Mouse (Mus musculus) forebrain, embryonic 14.5 days (tissue): ENCODE data around the gene Pou5f2. TPM values are rescaled to one million over a fixed set of nuclear protein-coding genes. Genes with fewer than 3 reads are reported as not detected.

ENCODE experiments used
- ATAC-seq: fragments of 200-750 bp; cut with Nextera tagmentation; 2 replicates; pipeline ENCODE4 v1.8.0; 2017; ENCODE audit warnings: mild to moderate bottlenecking, moderate library complexity
- DNase-seq: peaks from one replicate; pipeline ENCODE4 v3.0.0-alpha.2; 2015; ENCODE audit warnings: low spot score
- H3K27ac ChIP-seq: fragments of 300-500 bp; sonication (generic); 2 replicates; pipeline ENCODE4 v1.5.1; 2014; ENCODE audit warnings: low read depth, mild to moderate bottlenecking, control low read depth, low read length, moderate library complexity
- H3K27me3 ChIP-seq: fragments of 300-500 bp; sonication (generic); replicated peaks from 2 replicates; pipeline ENCODE4 v1.6.1; 2014; ENCODE audit warnings: low read length, control low read depth, mixed read lengths; ENCODE audit not compliant: control insufficient read depth, insufficient read depth
- H3K36me3 ChIP-seq: fragments of 300-500 bp; sonication (generic); 2 replicates; pipeline ENCODE4 v1.6.1; 2014; ENCODE audit warnings: low read length, control low read depth; ENCODE audit not compliant: control insufficient read depth, insufficient read depth
- H3K4me1 ChIP-seq: fragments of 300-500 bp; sonication (generic); 2 replicates; pipeline ENCODE4 v1.6.1; 2014; ENCODE audit warnings: antibody characterized with exemption, low read length, control low read depth; ENCODE audit not compliant: control insufficient read depth, insufficient read depth
- H3K4me2 ChIP-seq: fragments of 300-500 bp; sonication (generic); 2 replicates; pipeline ENCODE4 v1.6.1; 2014; ENCODE audit warnings: mild to moderate bottlenecking, control low read depth, low read length
- H3K4me3 ChIP-seq: fragments of 300-500 bp; sonication (generic); 2 replicates; pipeline ENCODE4 v1.5.1; 2014; ENCODE audit warnings: low read depth, low read length, control low read depth
- H3K9ac ChIP-seq: fragments of 300-500 bp; sonication (generic); 2 replicates; pipeline ENCODE4 v1.6.1; 2014; ENCODE audit warnings: mild to moderate bottlenecking, low read length, control low read depth, moderate library complexity
- H3K9me3 ChIP-seq: fragments of 300-500 bp; sonication (generic); replicated peaks from 2 replicates; pipeline ENCODE4 v1.6.1; 2016; ENCODE audit warnings: low read length, control low read depth, mixed read lengths; ENCODE audit not compliant: control insufficient read depth
- WGBS: fragments of 180-500 bp; shearing (Covaris S2); extraction: QIAGEN DNeasy Blood & Tissue Kit; methylation state at CpG from one replicate; pipeline ENCODE4 v1.1.7; 2014; 5-methylcytosine and 5-hydroxymethylcytosine counted together
- polyA plus RNA-seq: library from polyadenylated mRNA; unstranded; fragments of >200 nt; fragmentation: Nextera tagmentation; extraction: Ambion mirVana; gene quantifications from 2 replicates; pipeline ENCODE4 v1.2.1, GENCODE M21; 2014

The Pou5f2 gene
- polyA plus RNA-seq, result 0.28 and 0.36 TPM in 2 replicates

DNA sequence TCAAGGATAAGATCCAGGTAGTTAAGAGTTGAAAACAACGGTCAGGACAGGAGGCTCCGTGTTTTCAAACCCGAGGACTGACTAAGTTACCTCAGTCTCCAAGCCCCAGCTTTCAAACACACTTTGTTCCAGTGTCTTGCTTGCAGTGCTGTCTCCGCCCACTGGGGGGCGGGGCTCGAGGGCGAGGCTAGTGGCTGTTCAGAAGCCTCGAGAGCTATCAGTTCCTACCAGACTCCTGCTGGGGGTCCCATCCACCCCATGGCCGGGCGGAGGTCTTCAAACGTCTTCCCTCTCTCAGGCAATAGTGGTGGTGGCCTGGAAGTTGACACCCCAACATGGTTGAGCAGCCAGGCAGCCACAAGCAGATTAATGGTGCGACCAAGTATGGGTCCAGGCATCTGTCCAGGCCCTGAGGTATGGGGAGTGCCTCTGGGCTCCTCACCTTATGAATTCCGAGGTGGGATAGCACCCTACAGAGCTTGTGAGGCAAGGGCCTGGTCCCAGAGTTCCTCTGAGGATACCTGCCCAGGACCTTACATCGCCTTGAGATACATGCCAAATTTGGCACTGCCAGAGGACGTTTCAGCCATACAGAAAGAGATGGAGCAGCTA, at the start of gene Pou5f2:
Gene Pou5f2 (plus strand): TSS at position 220 of the 612 bp plus-strand sequence.
- Histone ChIP-seq H3K4me1 (no peaks in the 10 kb centered on the region), H3K9me3 (no peaks in the 10 kb centered on the region), H3K36me3 (no peaks in the 10 kb centered on the region), H3K4me2 (no peak within 1 kb of the TSS), H3K27me3 (no peaks in the 10 kb centered on the region), H3K4me3 (no peak within 1 kb of the TSS), H3K27ac (no peak within 1 kb of the TSS), H3K9ac (no peak within 1 kb of the TSS)
- DNase-seq (no peak), ATAC-seq (0 out of 2 replicates have a peak, but pooled peaks have one; percentile 29)
- 58% methylated on average over 15 of the region's 15 CpGs for WGBS

DNA sequence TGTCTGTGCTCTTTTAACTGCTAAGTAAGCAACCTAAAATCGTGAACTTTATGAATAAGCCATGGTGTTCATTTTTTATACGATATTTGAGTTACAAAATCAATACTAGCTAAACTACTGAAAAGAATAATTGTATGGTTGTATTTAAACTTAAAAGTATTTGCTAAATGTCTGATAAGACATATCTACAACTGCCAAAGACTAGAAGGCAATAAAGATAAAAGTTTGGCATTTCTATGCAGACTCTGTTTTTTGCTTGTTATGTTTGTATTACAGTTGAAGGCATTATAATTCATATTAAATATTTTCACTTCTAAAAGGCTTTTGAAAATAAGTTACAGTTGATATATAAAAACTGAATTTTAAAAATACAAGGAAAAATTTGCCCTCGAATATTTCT, 48.5 kb upstream of the Pou5f2 start:
- no peak overlapping the region for H3K4me2 ChIP-seq
- no peaks in the 10 kb centered on the region for H3K9me3 ChIP-seq
- WGBS, result 86% methylated on average over 3 of the region's 3 CpGs
- no peak for ATAC-seq
- no peaks in the 10 kb centered on the region for H3K36me3 ChIP-seq
- no peak overlapping the region for H3K4me3 ChIP-seq
- no peak overlapping the region for H3K9ac ChIP-seq
- H3K27me3 ChIP-seq, result no peaks in the 10 kb centered on the region
- H3K4me1 ChIP-seq, result no peaks in the 10 kb centered on the region
- DNase-seq, result no peak
- no peak overlapping the region for H3K27ac ChIP-seq

DNA sequence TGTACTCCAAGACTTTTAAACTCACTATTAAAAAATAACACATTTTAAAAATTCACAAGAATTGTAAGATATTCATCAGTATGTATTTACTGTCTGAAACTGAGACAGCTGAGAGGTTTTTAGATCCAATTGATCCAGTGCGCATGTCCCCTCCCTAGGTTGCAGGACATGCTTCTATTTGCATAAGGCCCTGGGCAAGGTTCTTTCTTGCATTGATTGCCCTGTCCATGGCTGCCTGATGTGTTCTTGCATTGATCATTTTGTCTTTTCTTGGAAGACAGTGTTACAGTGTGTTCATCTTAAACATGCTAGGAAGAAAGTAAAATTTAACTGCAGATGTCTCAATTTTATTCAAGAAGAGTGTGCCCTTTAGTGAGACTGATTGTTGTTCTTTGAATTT, 47.6 kb upstream of the Pou5f2 start:
- WGBS, result 69% methylated on average over 1 of the region's 1 CpGs

DNA sequence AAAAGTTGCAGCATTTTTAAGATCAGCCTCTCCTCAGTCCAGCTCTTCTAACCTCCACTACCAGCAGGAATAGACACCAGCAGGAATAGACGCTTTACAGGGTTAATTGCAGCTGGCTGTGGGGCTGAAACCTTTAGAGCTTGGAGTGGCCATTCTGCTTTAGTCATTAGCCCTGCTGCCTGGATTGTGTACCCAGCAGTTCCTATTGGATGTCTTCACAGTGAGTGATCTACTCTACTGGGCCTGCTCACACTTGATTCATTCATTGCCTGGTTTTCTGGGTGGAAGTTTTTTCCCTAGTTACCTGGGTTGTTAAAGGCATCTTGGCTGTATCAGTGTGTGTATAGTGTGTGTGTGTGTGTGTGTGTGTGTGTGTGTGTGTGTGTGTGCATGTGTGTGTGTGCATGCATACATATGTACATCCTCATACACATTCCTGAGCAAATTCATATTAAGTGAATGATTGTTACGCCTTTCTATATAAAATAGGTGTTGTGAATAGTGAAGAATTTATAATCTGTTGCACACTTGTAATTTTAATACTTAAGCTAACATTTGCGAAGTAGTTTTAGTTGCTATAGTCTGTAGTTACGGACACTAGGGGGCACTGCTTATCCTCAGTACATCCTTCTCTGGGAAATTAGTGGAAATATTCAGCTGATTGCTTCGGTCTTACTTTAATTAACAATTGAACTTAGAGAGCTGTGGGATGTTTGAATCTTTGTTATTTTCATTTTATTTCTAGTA, 42.4 kb upstream of the Pou5f2 start:
- Histone ChIP-seq H3K4me2 (no peak overlapping the region), H3K9me3 (no peaks in the 10 kb centered on the region), H3K4me3 (no peak overlapping the region), H3K4me1 (no peaks in the 10 kb centered on the region), H3K9ac (no peak overlapping the region), H3K36me3 (no peaks in the 10 kb centered on the region), H3K27ac (peak overlapping the region; percentile 71; the same call in 1 of the 2 replicates), H3K27me3 (no peaks in the 10 kb centered on the region)
- DNase-seq, result peak; percentile 89
- WGBS, result 22% methylated on average over 5 of the region's 5 CpGs
- peak; percentile 86 for ATAC-seq

More for the DNA sequence above, 47.6 kb upstream of the Pou5f2 start:
- Histone ChIP-seq H3K36me3 (no peaks in the 10 kb centered on the region), H3K9ac (no peak overlapping the region), H3K27ac (no peak overlapping the region), H3K27me3 (no peaks in the 10 kb centered on the region), H3K9me3 (no peaks in the 10 kb centered on the region), H3K4me3 (no peak overlapping the region), H3K4me1 (no peaks in the 10 kb centered on the region), H3K4me2 (no peak overlapping the region)
- ATAC-seq, result no peak
- no peak for DNase-seq

DNA sequence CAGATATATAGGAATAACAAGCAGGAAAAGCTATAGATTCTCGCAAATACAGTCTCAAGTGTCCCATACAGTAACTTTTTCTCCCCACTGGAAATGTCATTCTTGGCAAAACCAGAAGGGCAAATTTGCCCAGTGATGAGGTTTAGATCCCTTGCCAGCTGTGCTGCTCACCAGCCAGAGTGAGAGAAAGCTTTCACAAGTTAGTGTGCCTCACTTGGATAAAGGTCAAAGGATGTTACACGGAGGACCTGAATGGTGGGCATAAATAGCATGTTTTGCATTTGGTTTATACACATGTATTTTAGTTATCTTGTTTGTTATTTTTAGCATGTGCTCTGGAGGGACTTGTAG, 41.9 kb upstream of the Pou5f2 start:
- no peak overlapping the region; the same call in 1 of the 2 replicates for H3K27ac ChIP-seq
- no peaks in the 10 kb centered on the region for H3K9me3 ChIP-seq
- no peak overlapping the region for H3K9ac ChIP-seq
- H3K36me3 ChIP-seq, result no peaks in the 10 kb centered on the region
- ATAC-seq (peak; percentile 49), DNase-seq (peak; percentile 59)
- no peak overlapping the region for H3K4me2 ChIP-seq
- H3K4me1 ChIP-seq, result no peaks in the 10 kb centered on the region
- H3K4me3 ChIP-seq, result no peak overlapping the region
- H3K27me3 ChIP-seq, result no peaks in the 10 kb centered on the region
- WGBS, result 45% methylated on average over 2 of the region's 2 CpGs

DNA sequence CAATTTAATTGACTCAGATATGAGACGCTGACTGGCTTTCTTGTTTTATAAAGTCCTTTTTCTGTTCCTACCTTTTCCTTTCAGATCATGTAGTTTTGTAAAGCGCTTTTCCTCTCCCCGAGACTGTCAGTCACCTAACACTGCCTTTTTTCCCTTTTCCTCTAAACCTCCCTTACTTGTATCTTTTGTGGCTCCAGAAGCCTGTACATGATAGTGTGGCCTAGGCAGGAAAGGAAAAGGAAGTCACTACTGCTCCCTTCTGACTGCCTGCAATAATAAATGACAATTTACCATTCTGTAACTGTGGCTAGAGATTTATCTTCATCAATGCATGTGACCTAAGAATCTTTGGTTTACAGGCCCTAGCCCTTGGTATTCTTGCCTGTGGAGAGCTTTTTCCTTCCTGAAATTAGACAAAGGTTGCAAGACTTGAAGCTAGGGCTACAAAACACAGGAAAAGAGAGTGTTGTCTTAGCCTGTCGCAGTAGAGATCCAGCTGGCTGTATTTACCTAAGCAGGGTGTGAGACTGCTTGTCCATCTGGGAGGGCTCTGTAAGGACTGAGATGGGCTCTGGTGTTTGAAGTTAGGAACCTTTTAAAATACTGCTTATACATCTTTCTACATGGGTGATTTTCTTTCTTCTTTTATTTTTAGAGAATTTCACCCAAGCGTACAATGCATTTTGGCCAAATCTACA, 33.4 kb upstream of the Pou5f2 start:
- ATAC-seq (peak; percentile 64), DNase-seq (no peak)
- H3K4me1 ChIP-seq, result no peaks in the 10 kb centered on the region
- no peaks in the 10 kb centered on the region for H3K9me3 ChIP-seq
- 84% methylated on average over 5 of the region's 5 CpGs for WGBS
- peak overlapping the region; percentile 49; the same call in 1 of the 2 replicates for H3K27ac ChIP-seq
- H3K4me3 ChIP-seq, result no peak overlapping the region
- H3K4me2 ChIP-seq, result no peak overlapping the region
- no peaks in the 10 kb centered on the region for H3K27me3 ChIP-seq
- H3K9ac ChIP-seq, result no peak overlapping the region
- no peaks in the 10 kb centered on the region for H3K36me3 ChIP-seq

DNA sequence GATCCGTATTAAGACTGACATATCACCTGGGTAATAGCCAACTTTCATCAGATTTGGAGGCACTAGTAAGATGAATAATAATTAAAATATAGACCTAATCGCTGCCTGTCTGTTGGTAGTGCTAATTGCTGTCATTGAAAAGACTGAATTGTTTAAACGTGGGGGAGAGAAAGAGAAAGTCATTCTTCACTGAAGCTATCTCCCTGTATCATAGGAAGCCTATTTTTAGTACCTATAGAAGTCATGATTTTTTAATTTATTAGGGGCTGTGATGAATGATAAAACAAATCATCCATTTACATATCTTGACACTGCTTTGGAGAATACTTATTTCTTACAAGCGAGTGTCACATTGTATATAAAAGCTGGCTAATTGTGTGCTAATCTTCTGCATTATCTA, 20.1 kb upstream of the Pou5f2 start:
- no peaks in the 10 kb centered on the region for H3K27me3 ChIP-seq
- DNase-seq (peak; percentile 24), ATAC-seq (peak; percentile 40)
- no peaks in the 10 kb centered on the region for H3K9me3 ChIP-seq
- H3K4me2 ChIP-seq, result no peak overlapping the region
- H3K36me3 ChIP-seq, result no peaks in the 10 kb centered on the region
- H3K4me1 ChIP-seq, result 0 out of 2 replicates have a peak, but pooled peaks cover 3% of the 10 kb centered on the region
- no peak overlapping the region for H3K9ac ChIP-seq
- no peak overlapping the region for H3K27ac ChIP-seq
- H3K4me3 ChIP-seq, result no peak overlapping the region
- WGBS, result 38% methylated on average over 4 of the region's 4 CpGs

DNA sequence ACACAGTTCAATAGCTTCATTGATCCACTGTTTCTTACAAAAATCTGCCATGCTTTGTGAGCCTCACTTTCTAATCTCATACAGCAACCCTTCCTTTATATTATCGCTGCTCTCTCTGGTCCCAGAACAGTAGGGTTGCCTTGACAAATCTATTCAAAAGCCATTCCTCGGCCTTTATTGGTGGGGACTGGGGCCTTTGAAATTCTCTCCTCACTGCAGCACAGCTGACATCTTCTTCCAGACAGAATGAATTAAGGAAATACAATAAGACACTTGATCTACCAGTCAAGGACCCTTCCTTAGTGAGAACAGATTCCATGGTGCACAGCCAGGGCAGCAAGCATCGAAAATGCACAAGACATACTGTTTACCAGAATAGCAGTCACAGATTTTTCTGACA, 19.4 kb upstream of the Pou5f2 start:
- 0 out of 2 replicates have a peak, but pooled peaks cover 3% of the 10 kb centered on the region for H3K4me1 ChIP-seq
- H3K9me3 ChIP-seq, result no peaks in the 10 kb centered on the region
- no peak overlapping the region for H3K9ac ChIP-seq
- ATAC-seq (peak; percentile 78), DNase-seq (peak; percentile 58)
- no peaks in the 10 kb centered on the region for H3K36me3 ChIP-seq
- no peak overlapping the region for H3K4me2 ChIP-seq
- no peaks in the 10 kb centered on the region for H3K27me3 ChIP-seq
- 6% methylated on average over 3 of the region's 3 CpGs for WGBS
- H3K27ac ChIP-seq, result peak overlapping the region; percentile 40; the same call in 1 of the 2 replicates
- no peak overlapping the region for H3K4me3 ChIP-seq
